Mouse (Mus musculus) kidney, adult 2 months (tissue): ENCODE results near the gene Vmn2r3. TPM values are rescaled to one million over a fixed set of nuclear protein-coding genes. Genes with fewer than 3 reads are reported as not detected.
"Not testable (repeated sequence)": the region's sequence is repeated elsewhere in the genome, so short reads cannot be mapped to it uniquely, and the experiment has no call there.

Source experiments
- DNase-seq: peaks from one replicate; pipeline ENCODE4 v3.0.0; 2021
- H3K27ac ChIP-seq: fragments of 200-500 bp; 2 replicates; pipeline ENCODE4 v1.5.1; 2012; ENCODE audit warnings: low read depth, low read length, control low read depth, inconsistent platforms; ENCODE audit not compliant: insufficient read depth
- H3K27me3 ChIP-seq: fragments of 200-500 bp; replicated peaks from 2 replicates; pipeline ENCODE4 v1.6.1; 2012; ENCODE audit warnings: mild to moderate bottlenecking, moderate library complexity, low read length, inconsistent platforms; ENCODE audit not compliant: control insufficient read depth, insufficient read depth
- H3K36me3 ChIP-seq: fragments of 200-500 bp; 2 replicates; pipeline ENCODE4 v1.6.1; 2012; ENCODE audit warnings: mild to moderate bottlenecking, moderate library complexity, low read length, inconsistent platforms; ENCODE audit not compliant: control insufficient read depth, insufficient read depth
- H3K4me1 ChIP-seq: fragments of 200-500 bp; 2 replicates; pipeline ENCODE4 v1.6.1; 2011; ENCODE audit warnings: low read length; ENCODE audit not compliant: control insufficient read depth, insufficient read depth
- H3K4me3 ChIP-seq: fragments of 200-500 bp; 2 replicates; pipeline ENCODE4 v1.5.1; 2011; ENCODE audit warnings: mild to moderate bottlenecking, low read depth, low read length, control low read depth; ENCODE audit not compliant: insufficient read depth
- CTCF ChIP-seq: fragments of 200-500 bp; conservative IDR thresholded peaks from 2 replicates; pipeline ENCODE4 v1.5.1; 2011; ENCODE audit warnings: low read depth, mild to moderate bottlenecking, control low read depth, low read length, moderate library complexity, mixed read lengths; ENCODE audit not compliant: insufficient read depth, insufficient read length
- POLR2A ChIP-seq: fragments of 200-500 bp; IDR thresholded peaks from one replicate; pipeline ENCODE4 v1.6.1; 2011; ENCODE audit warnings: low read depth, low read length, control low read depth
- WGBS: fragments of 180-500 bp; shearing (Covaris S2); methylation state at CpG from one replicate; pipeline ENCODE4 v1.1.7; 2018; 5-methylcytosine and 5-hydroxymethylcytosine counted together
- polyA plus RNA-seq: library from polyadenylated mRNA; depleted of rRNA; stranded (reverse); fragments of >200 nt; gene quantifications from 2 replicates; pipeline ENCODE4 v1.2.3, GENCODE M21; 2012; rRNA removed

Vmn2r3 gene
- not detected in 2 replicates for polyA plus RNA-seq

DNA sequence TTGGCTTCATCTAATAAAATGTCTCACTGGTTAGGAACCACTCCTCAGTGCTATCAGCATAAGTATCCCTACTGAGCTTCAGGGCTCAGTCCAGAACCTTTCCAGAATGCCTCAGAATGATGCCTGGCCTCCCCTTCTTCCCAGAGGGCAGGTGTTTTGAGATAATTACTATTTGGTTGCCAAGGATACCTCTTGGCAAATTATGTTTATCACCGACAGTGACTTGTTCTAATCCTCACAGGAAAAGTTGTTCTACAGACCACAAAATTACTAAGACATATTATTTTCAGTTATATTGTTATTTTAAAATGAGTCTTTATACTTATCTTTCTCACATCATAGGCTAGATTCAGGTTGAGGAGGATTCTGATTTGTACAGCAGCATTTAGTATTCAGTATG is at the start of gene Vmn2r3:
Gene Vmn2r3 (minus strand): TSS at position 101 of the 400 bp plus-strand sequence.
- no peaks in the 10 kb centered on the region for H3K36me3 ChIP-seq
- H3K27me3 ChIP-seq, result no peaks in the 10 kb centered on the region
- TF ChIP-seq POLR2A, result no peak
- TF ChIP-seq CTCF, result no peak
- no peak within 1 kb of the TSS for H3K4me3 ChIP-seq
- WGBS, result 83% methylated on average over 1 of the region's 1 CpGs
- H3K27ac ChIP-seq, result no peak within 1 kb of the TSS
- no peak for DNase-seq
- no peaks in the 10 kb centered on the region for H3K4me1 ChIP-seq

DNA sequence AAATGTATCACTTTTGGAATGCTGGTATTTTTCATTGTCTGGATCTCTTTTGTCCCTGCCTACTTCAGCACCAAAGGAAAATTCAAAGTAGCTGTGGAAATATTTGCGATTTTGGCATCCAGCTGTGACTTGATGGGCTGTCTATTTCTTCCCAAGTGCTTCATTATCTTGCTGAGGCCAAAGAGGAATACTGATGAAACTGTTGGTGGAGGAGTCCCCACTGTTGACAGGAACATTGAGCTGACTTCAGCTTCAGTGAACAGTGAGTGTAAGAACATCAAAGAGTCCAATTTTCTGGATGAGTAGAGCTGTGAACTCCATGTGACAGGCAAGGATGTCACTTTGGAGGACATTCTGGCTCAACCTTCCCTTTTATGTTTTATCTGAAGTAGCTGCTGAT is 43.0 kb upstream of the Vmn2r3 start:
- no peak for TF ChIP-seq POLR2A
- TF ChIP-seq CTCF, result no peak
- no peaks in the 10 kb centered on the region for H3K27me3 ChIP-seq
- no peak overlapping the region for H3K4me3 ChIP-seq
- no peaks in the 10 kb centered on the region for H3K4me1 ChIP-seq
- no peaks in the 10 kb centered on the region for H3K36me3 ChIP-seq
- 36% methylated on average over 1 of the region's 1 CpGs for WGBS
- DNase-seq, result no peak
- H3K27ac ChIP-seq, result no peak overlapping the region

- Histone ChIP-seq H3K27ac (no peak overlapping the region), H3K27me3 (no peaks in the 10 kb centered on the region), H3K4me3 (no peak overlapping the region), H3K36me3 (no peaks in the 10 kb centered on the region), H3K4me1 (no peaks in the 10 kb centered on the region)
- DNase-seq, result no peak
- WGBS, result 64% methylated on average over 2 of the region's 2 CpGs
- TF ChIP-seq POLR2A (no peak), CTCF (no peak)
Measured at GRCm38 (mm10) chr3:64321824-64322223, 32.3 kb upstream of the Vmn2r3 start.

DNA sequence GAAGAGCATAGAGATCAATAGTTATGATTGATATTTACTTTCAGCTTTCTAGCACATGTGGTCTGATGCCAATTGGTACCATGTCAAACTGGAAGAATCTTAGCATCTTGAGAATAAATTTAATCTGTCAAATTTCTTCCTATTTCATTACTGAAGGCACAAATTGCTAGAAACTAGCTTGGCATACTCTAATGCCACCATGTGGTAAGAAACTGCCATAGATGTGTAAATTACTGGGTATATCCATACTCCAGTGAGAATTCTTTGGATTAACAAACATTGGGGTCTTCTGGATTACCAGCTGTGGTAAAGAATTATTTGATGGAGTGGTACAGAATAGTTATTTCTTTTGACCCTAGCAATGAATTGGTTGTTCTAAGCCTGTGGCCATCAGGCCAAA is 17.3 kb upstream of the Vmn2r3 start:
- Histone ChIP-seq H3K4me3 (no peak overlapping the region), H3K4me1 (no peaks in the 10 kb centered on the region), H3K27ac (no peak overlapping the region), H3K27me3 (no peaks in the 10 kb centered on the region), H3K36me3 (no peaks in the 10 kb centered on the region)
- TF ChIP-seq CTCF (no peak), POLR2A (no peak)
- DNase-seq, result no peak

GRCm38 (mm10) chr3:64265762-64266112 is 23.8 kb downstream of the Vmn2r3 start:
- no peaks in the 10 kb centered on the region for H3K36me3 ChIP-seq
- TF ChIP-seq CTCF (no peak), POLR2A (no peak)
- no peak overlapping the region for H3K4me3 ChIP-seq
- H3K27me3 ChIP-seq, result no peaks in the 10 kb centered on the region; the same call in 1 of the 2 replicates
- H3K27ac ChIP-seq, result no peak overlapping the region
- WGBS, result 29% methylated on average over 1 of the region's 1 CpGs
- DNase-seq, result no peak
- no peaks in the 10 kb centered on the region for H3K4me1 ChIP-seq

- not testable (repeated sequence) for DNase-seq, H3K4me1 ChIP-seq, H3K27me3 ChIP-seq, H3K27ac ChIP-seq, H3K36me3 ChIP-seq, H3K4me3 ChIP-seq
- WGBS, result 38% methylated on average over 7 of the region's 7 CpGs
Measured at GRCm38 (mm10) chr3:64265056-64265761, 24.3 kb downstream of the Vmn2r3 start.

GRCm38 (mm10) chr3:64259582-64259981 is 29.9 kb downstream of the Vmn2r3 start:
- no peak overlapping the region for H3K27ac ChIP-seq
- WGBS, result 81% methylated on average over 3 of the region's 3 CpGs
- no peak overlapping the region for H3K4me3 ChIP-seq
- no peaks in the 10 kb centered on the region for H3K4me1 ChIP-seq
- H3K27me3 ChIP-seq, result no peaks in the 10 kb centered on the region; the same call in 1 of the 2 replicates
- H3K36me3 ChIP-seq, result no peaks in the 10 kb centered on the region
- TF ChIP-seq POLR2A (no peak), CTCF (no peak)
- DNase-seq, result no peak
